Mouse (Mus musculus) left cerebral cortex, postnatal 10 days (tissue): ENCODE measurements around the gene Manba. TPM values are rescaled to one million over a fixed set of nuclear protein-coding genes. Genes with fewer than 3 reads are reported as not detected.

Experiments
- DNase-seq, 2 experiments: peaks; one replicate each; pipeline ENCODE4 v3.0.0; 2021 to 2022; ENCODE audit warnings: low spot score in 2 of 2, mixed read lengths in 1 of 2; ENCODE audit errors: extremely low spot score in 1 of 2
- intact Hi-C: fragments of 180-260 bp; cut with DNase I; formaldehyde crosslinking; loops from one replicate; pipeline ENCODE4 v1.15.1; 2025
- total RNA-seq, 2 experiments: library from RNA; stranded (reverse); gene quantifications; 2 replicates each; pipeline ENCODE4 v1.2.3; 2021

The Manba gene
- total RNA-seq, 2 experiments from 2014 or later = 6.8 to 7.4 TPM

- intact Hi-C loops = no loop called here
- DNase-seq = no peak
Measured at GRCm38 (mm10) chr3:135567888-135568287, 82.5 kb downstream of the Manba start.

DNA sequence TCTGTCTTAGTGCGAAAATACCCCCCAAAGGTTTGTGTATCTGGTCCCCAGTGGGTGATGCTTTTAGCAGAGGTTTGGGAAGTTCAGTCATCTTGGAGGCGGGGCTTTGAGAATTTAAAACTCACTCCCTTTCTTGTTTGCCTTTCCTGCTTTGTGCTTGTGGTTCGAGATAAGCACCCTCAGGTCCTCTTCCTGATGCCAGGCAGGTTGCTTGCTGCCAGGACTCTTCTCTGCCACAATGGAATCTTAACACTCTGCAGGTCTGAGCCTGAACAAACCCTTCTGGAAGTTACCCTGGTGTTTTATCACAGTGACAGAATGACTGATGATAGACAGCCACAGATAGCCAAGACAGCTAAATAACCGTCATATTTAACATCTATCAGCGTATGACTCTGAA, 83.2 kb downstream of the Manba start:
- no peak for DNase-seq
- intact Hi-C loops = no loop called here

DNA sequence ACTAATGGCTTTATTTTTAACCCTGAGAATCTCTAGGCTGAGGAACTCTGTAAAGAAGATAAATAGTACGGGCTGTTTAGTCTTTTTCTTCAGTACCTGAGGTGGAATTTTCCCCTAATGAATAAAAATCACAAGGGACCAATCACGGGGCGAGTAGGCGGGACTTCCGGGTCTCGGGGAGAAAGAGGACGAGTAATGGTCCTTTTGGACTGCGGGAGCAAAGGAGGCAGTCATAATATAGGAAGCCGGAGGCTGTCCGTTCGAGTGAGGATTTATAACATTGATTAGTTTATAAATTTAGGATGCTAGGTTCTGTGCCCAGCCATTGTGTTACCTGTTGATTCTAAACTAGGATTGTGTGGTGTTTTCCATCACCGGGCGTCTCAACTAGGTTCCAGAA, 86.1 kb downstream of the Manba start:
- DNase-seq = no peak
- intact Hi-C loops = no loop called here

DNA sequence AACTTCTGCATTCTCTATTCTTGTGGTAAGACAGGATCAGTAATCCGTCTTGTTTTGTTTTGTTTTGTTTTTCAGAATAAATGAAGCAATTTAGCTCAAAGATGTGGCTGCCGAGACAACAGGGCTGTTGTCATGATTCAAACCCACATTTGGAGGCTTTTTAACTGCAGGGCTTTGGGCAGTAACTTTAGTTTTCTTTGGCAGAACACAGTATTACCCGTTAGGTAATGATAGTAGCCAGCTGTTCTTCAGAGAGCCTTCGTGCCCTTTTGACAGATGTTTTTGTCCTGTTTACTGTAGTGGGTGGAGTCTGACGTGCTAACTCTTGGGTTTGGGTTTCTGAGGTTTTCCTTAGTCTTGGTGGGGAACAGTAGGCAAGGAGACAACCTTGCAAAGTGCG, 87.6 kb downstream of the Manba start:
- intact Hi-C loops = no loop called here
- no peak for DNase-seq

DNA sequence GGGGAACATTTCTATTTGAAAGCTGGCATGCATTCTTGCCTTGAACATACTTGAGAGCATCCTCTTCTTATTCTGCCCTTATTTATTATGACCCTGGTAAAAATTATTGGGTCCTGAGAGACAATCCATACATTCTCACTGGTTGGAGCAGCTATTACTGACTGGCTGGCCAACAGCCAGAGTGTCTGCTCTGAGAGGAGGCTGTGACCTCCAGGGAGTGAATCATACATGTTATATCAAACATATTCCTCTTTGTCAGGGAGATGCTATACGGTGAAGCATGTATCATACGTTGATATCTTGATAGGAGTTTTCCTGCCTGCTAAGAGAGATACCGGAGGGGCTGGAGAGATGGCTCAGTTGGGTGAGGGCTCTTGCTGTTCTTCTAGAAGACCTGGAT, 89.7 kb downstream of the Manba start:
- DNase-seq = no peak
- intact Hi-C loops = no loop called here

DNA sequence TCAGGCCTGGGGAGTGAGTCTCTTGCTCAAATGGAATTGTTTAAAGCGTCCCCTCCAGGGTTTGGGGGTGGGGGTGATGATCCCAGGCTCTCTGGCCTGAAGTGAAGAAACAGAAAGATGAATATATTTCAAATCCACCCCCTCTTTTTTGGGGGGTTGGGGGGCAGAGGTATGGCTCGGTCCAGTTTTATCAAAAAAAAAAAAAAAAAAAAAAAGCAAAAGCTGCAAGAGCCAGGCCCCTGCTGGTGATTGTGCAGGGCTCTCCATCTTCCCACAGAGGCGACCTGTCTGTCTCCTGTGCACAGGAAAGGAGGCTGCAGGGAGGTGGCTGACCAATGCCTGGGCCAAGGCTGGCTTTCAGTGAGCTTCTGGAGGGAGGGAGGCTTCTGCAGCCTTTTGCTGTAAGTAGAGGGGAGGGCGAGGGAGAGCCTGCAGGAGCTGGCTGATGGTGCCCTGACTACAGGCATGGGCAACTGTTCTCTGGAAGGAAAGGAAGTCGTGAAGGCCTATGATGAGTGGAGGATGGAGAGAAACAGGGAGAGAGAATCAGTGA, 93.3 kb downstream of the Manba start:
- no peak for DNase-seq
- intact Hi-C loops = no loop called here

GRCm38 (mm10) chr3:135579179-135579578, 93.8 kb downstream of the Manba start:
- no peak for DNase-seq
- intact Hi-C loops = no loop called here

GRCm38 (mm10) chr3:135580439-135581275, 95.2 kb downstream of the Manba start:
- DNase-seq = peak in 1 of 2 experiments; percentile 38
- intact Hi-C loops = loop anchor here (5.0 to 10.0 kb wide), 3 partner anchors 126 to 296 kb away; partner anchors contain the start of gene Bdh2

DNA sequence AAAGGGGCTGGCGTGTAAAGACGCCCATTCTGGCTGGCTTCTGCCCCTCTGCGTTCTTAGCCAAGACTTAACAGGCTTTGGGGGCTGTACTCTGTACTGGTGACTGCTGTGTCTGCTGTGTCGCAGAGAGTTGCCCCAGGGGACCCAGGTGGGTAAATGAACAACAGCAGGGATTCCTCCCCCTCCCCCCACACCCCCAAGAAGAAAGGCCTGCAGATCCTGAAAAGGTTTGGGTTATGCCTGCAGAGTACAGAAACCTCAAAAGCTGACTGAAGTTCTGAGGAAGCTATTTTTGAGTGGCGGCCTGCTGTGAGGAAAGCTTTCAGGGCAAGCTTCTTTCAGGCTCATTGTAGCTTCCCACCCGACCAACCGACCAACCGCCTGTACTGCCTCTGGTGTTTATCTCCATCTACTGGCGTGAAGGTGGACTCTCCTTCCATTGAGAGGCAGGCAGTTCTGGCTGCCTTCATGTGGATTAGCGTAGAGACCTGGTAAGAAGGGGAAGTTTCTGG, 96.3 kb downstream of the Manba start:
- intact Hi-C loops = loop anchor here (5.0 to 10.0 kb wide), 3 partner anchors 127 to 297 kb away; partner anchors contain the start of gene Bdh2
- peak; percentile 29 to 76 for DNase-seq

GRCm38 (mm10) chr3:135582246-135582645, 96.8 kb downstream of the Manba start:
- no peak for DNase-seq
- intact Hi-C loops = loop anchor here (5.0 to 10.0 kb wide), 3 partner anchors 127 to 297 kb away; partner anchors contain the start of gene Bdh2

- intact Hi-C loops = loop anchor here (10.0 kb wide), 2 partner anchors 131 to 301 kb away; partner anchors contain the start of gene Bdh2
- DNase-seq = no peak
Measured at GRCm38 (mm10) chr3:135585482-135585881, 100.1 kb downstream of the Manba start.

GRCm38 (mm10) chr3:135586060-135586459, 100.6 kb downstream of the Manba start:
- DNase-seq = no peak
- intact Hi-C loops = loop anchor here (10.0 kb wide), 2 partner anchors 131 to 301 kb away; partner anchors contain the start of gene Bdh2

- peak in 1 of 2 experiments; percentile 31 for DNase-seq
- intact Hi-C loops = loop anchor here (10.0 kb wide), 2 partner anchors 132 to 302 kb away; partner anchors contain the start of gene Bdh2
Measured at GRCm38 (mm10) chr3:135586471-135586880, 101.1 kb downstream of the Manba start.

- intact Hi-C loops = no loop called here
- DNase-seq = no peak
Measured at GRCm38 (mm10) chr3:135590471-135590870, 105.1 kb downstream of the Manba start.

DNA sequence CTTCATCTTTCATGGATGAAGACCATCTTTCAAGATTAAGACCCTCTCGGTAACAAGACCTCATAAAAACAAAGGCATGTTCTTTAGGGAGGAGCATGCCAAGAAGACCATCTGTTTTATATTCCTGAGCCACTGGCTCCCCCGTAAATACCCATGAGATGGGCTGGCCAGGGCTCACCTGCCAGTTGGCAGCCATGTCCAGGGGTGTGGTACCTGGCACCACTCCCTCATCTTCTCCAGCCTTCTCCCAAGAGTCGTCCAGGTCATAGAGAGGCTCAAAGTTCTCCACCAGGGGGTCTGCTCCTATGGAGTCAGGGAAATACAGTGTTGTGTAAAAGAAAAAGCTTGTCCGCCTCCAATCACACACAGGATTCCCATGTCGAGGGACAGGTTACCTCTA, 106.0 kb downstream of the Manba start:
- intact Hi-C loops = no loop called here
- no peak for DNase-seq

- intact Hi-C loops = no loop called here
- DNase-seq = no peak
Measured at GRCm38 (mm10) chr3:135592011-135592410, 106.6 kb downstream of the Manba start.

- DNase-seq = peak in 1 of 2 experiments; percentile 57
- intact Hi-C loops = no loop called here
Measured at GRCm38 (mm10) chr3:135594238-135594917, 109.0 kb downstream of the Manba start.

GRCm38 (mm10) chr3:135597014-135597413, 111.6 kb downstream of the Manba start:
- intact Hi-C loops = no loop called here

GRCm38 (mm10) chr3:135598355-135598754, 112.9 kb downstream of the Manba start:
- intact Hi-C loops = no loop called here
- DNase-seq = no peak

More at GRCm38 (mm10) chr3:135597014-135597413, 111.6 kb downstream of the Manba start:
- DNase-seq = no peak
